Mouse (Mus musculus) megakaryocyte, embryonic 14.5 days (primary cell): ENCODE measurements at regions not wholly inside any gene's neighbourhood (a gene's known extent, or its start where the extent isn't known, plus 50 kb on each side); places are given as distances from the start of the nearest gene placed in this dataset.

Experiments
- FLI1 ChIP-seq: IDR thresholded peaks from 2 replicates; pipeline ENCODE4 v1.6.1; 2012; ENCODE audit warnings: low read length, inconsistent platforms, mixed read lengths
- GATA1 ChIP-seq: IDR thresholded peaks from 3 replicates; pipeline ENCODE4 v1.6.1; 2012; ENCODE audit warnings: mixed read lengths, low read length, inconsistent platforms, borderline replicate concordance

DNA sequence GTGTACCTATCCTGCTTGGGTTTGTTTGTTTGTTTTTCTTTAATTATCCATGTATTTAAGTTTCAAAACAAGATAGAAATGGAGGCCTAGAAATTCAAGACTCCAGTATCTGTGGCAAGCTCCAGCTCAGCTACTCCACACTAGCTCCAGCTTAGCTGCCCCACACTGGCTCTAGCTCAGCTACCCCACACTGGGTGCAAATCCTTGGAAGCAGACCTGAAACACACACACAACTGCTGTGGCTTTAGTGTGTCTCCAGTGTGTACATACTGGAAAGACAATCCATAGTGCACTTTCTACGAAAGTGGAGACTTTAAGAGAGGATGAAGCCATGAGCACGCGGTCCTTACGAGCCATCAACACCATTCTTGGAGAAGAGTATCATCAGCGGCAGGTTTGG lies 66.9 kb upstream of the Otud4 start:
- no peak for TF ChIP-seq GATA1
- TF ChIP-seq FLI1: no peak
